Mouse (Mus musculus) kidney, adult 2 months (tissue): Measurements from ENCODE around the gene Vmn1r125. TPM values are rescaled to one million over a fixed set of nuclear protein-coding genes. Genes with fewer than 3 reads are reported as not detected.
"Not testable (repeated sequence)": the region's sequence is repeated elsewhere in the genome, so short reads cannot be mapped to it uniquely, and the experiment has no call there.

Experiments used
- DNase-seq: peaks from one replicate; pipeline ENCODE4 v3.0.0; 2021
- H3K27ac ChIP-seq: fragments of 200-500 bp; 2 replicates; pipeline ENCODE4 v1.5.1; 2012; ENCODE audit warnings: low read depth, low read length, control low read depth, inconsistent platforms; ENCODE audit not compliant: insufficient read depth
- H3K27me3 ChIP-seq: fragments of 200-500 bp; replicated peaks from 2 replicates; pipeline ENCODE4 v1.6.1; 2012; ENCODE audit warnings: mild to moderate bottlenecking, moderate library complexity, low read length, inconsistent platforms; ENCODE audit not compliant: control insufficient read depth, insufficient read depth
- H3K36me3 ChIP-seq: fragments of 200-500 bp; 2 replicates; pipeline ENCODE4 v1.6.1; 2012; ENCODE audit warnings: mild to moderate bottlenecking, moderate library complexity, low read length, inconsistent platforms; ENCODE audit not compliant: control insufficient read depth, insufficient read depth
- H3K4me1 ChIP-seq: fragments of 200-500 bp; 2 replicates; pipeline ENCODE4 v1.6.1; 2011; ENCODE audit warnings: low read length; ENCODE audit not compliant: control insufficient read depth, insufficient read depth
- H3K4me3 ChIP-seq: fragments of 200-500 bp; 2 replicates; pipeline ENCODE4 v1.5.1; 2011; ENCODE audit warnings: mild to moderate bottlenecking, low read depth, low read length, control low read depth; ENCODE audit not compliant: insufficient read depth
- WGBS: fragments of 180-500 bp; shearing (Covaris S2); methylation state at CpG from one replicate; pipeline ENCODE4 v1.1.7; 2018; 5-methylcytosine and 5-hydroxymethylcytosine counted together
- polyA plus RNA-seq: library from polyadenylated mRNA; depleted of rRNA; stranded (reverse); fragments of >200 nt; gene quantifications from 2 replicates; pipeline ENCODE4 v1.2.3, GENCODE M21; 2012; rRNA removed

Vmn1r125 gene
- polyA plus RNA-seq, result not detected in 2 replicates

GRCm38 (mm10) chr7:21271879-21272278 lies at the start of gene Vmn1r125:
Vmn1r125 (plus strand) TSS chr7:21272179.
- WGBS, result 55% methylated on average over 3 of the region's 3 CpGs
- H3K4me3 ChIP-seq, DNase-seq, H3K27ac ChIP-seq, H3K4me1 ChIP-seq, H3K36me3 ChIP-seq, H3K27me3 ChIP-seq: not testable (repeated sequence)

- WGBS, result 63% methylated on average over 4 of the region's 4 CpGs
Observed at GRCm38 (mm10) chr7:21260517-21260916, 11.5 kb upstream of the Vmn1r125 start, which contains the start of gene Vmn1r124. Vmn1r124 (minus strand) TSS chr7:21260617.

GRCm38 (mm10) chr7:21301367-21301766 lies 29.4 kb downstream of the Vmn1r125 start, which contains the start of gene Vmn1r126:
Vmn1r126 (minus strand) TSS chr7:21301467.
- not testable (repeated sequence) for H3K27ac ChIP-seq, H3K27me3 ChIP-seq, H3K4me1 ChIP-seq, H3K4me3 ChIP-seq, DNase-seq, H3K36me3 ChIP-seq
- WGBS, result no CpG with 5 or more reads among the region's 5 CpGs

More at GRCm38 (mm10) chr7:21260517-21260916, 11.5 kb upstream of the Vmn1r125 start, which contains the start of gene Vmn1r124:
- H3K4me3 ChIP-seq, H3K27ac ChIP-seq, H3K4me1 ChIP-seq, DNase-seq, H3K36me3 ChIP-seq, H3K27me3 ChIP-seq: not testable (repeated sequence)

- H3K4me3 ChIP-seq, H3K36me3 ChIP-seq, H3K27me3 ChIP-seq, H3K4me1 ChIP-seq, DNase-seq, H3K27ac ChIP-seq: not testable (repeated sequence)
- WGBS, result no CpG with 5 or more reads among the region's 3 CpGs
Observed at GRCm38 (mm10) chr7:21319761-21320160, 47.8 kb downstream of the Vmn1r125 start, which contains the start of gene Vmn1r127. Vmn1r127 (minus strand) TSS chr7:21319861.

Other genes with a start within 250 kb of the Vmn1r125 start
- not detected in 2 replicates for gene Vmn1r120, start 218.4 kb upstream of the Vmn1r125 start, polyA plus RNA-seq
- gene Vmn1r121, start 173.7 kb upstream of the Vmn1r125 start, polyA plus RNA-seq, result not detected in 2 replicates
- gene Vmn1r122, start 138.1 kb upstream of the Vmn1r125 start, polyA plus RNA-seq, result not detected in 2 replicates
- not detected in 2 replicates for gene Vmn1r123, start 110.0 kb upstream of the Vmn1r125 start, polyA plus RNA-seq
- not detected in 2 replicates for gene Gm5157, start 81.8 kb upstream of the Vmn1r125 start, polyA plus RNA-seq
- gene Vmn1r124, start 11.6 kb upstream of the Vmn1r125 start, polyA plus RNA-seq, result not detected in 2 replicates
- gene Vmn1r126, start 29.3 kb downstream of the Vmn1r125 start, polyA plus RNA-seq, result not detected in 2 replicates
- gene Vmn1r127, start 47.7 kb downstream of the Vmn1r125 start, polyA plus RNA-seq, result not detected in 2 replicates
- not detected in 2 replicates for gene Vmn1r128, start 77.2 kb downstream of the Vmn1r125 start, polyA plus RNA-seq
- not detected in 2 replicates for gene Vmn1r129, start 89.1 kb downstream of the Vmn1r125 start, polyA plus RNA-seq
- gene Gm6882, start 160.6 kb downstream of the Vmn1r125 start, polyA plus RNA-seq, result not detected in 2 replicates
- gene Vmn1r130, start 239.6 kb downstream of the Vmn1r125 start, polyA plus RNA-seq, result not detected in 2 replicates